Comparison of ENCODE assay signal across 8 mouse cellular contexts in the genomic region with DNA sequence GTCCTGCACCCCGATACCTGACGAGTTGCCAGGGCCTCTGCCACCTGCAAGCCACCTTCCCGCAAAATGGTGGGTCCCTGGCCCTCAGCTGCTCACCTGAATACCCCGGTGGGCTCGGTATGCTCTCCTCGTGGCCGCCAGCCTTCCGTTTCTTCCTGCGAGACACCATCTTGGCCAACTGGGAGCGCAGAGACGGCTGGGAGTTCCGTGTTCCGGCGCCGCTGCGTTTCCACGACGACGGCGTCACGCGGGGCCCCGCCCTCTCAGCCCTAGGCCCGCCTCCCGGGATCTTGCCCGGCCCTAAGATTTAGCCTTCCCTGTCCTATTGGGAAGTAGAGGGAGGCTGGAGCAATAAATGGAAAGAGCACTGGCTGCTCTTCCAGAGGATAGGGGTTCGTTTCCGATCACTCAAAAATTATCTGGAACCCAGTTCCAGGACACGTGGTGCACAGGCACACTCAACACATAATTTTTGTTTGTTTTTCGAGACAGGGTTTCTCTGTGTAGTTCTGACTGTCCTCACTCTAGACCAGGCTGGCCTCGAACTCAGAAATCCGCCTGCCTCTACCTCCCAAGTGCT. TPM values are rescaled to one million over a fixed set of nuclear protein-coding genes. Genes with fewer than 3 reads are reported as not detected.
A peak's percentile ranks its signal among the peaks of the same experiment; 100 is the strongest.
DNase-seq lines count a peak whose midpoint lies in the region; ATAC-seq lines count a peak whose summit lies in the region.

Rrp7a (minus strand) TSS at position 236 of the 580 bp plus-strand sequence.

- H3K27ac ChIP-seq in heart, embryonic 13.5 days (replicated peaks): peak within 1 kb of the TSS; percentile 68
- peak within 1 kb of the TSS; percentile 71 for H3K27ac ChIP-seq in liver, embryonic 12.5 days
- peak within 1 kb of the TSS; percentile 81 for H3K27ac ChIP-seq in stomach, embryonic 15.5 days

- H3K4me3 ChIP-seq in heart, embryonic 13.5 days: peak within 1 kb of the TSS; percentile 75
- peak within 1 kb of the TSS; percentile 85 for H3K4me3 ChIP-seq in liver, embryonic 12.5 days
- H3K4me3 ChIP-seq in stomach, embryonic 15.5 days (replicated peaks): peak within 1 kb of the TSS; percentile 99

- 9% methylated on average over 32 of the region's 32 CpGs for WGBS in heart, embryonic 13.5 days
- WGBS in liver, embryonic 12.5 days (ENCODE audit: insufficient replicate concordance): 3% methylated on average over 32 of the region's 32 CpGs
- 8% methylated on average over 32 of the region's 32 CpGs for WGBS in stomach, embryonic 15.5 days

- ATAC-seq in erythroid progenitor cell, adult 5-6 weeks (replicated peaks; ENCODE audit: low FRiP score, poor library complexity, severe bottlenecking): peak; percentile 97
- peak; percentile 70 for ATAC-seq in heart, embryonic 13.5 days (ENCODE audit: extremely low read depth, insufficient number of reproducible peaks, low FRiP score, low TSS enrichment)
- peak; percentile 88 for ATAC-seq in liver, embryonic 12.5 days
- peak; percentile 93 for ATAC-seq in stomach, embryonic 15.5 days (ENCODE audit: insufficient read depth, low FRiP score, low read depth)

- H3K36me3 ChIP-seq in heart, embryonic 13.5 days: peaks cover 59% of the 10 kb centered on the region
- H3K36me3 ChIP-seq in liver, embryonic 12.5 days: peaks cover 60% of the 10 kb centered on the region
- peaks cover 32% of the 10 kb centered on the region for H3K36me3 ChIP-seq in stomach, embryonic 15.5 days

- H3K4me2 ChIP-seq in heart, embryonic 13.5 days: peak within 1 kb of the TSS; percentile 80
- H3K4me2 ChIP-seq in liver, embryonic 12.5 days: peak within 1 kb of the TSS; percentile 90
- H3K4me2 ChIP-seq in stomach, embryonic 15.5 days: peak within 1 kb of the TSS; percentile 75

- H3K9me3 ChIP-seq in heart, embryonic 13.5 days: no peaks in the 10 kb centered on the region
- H3K9me3 ChIP-seq in liver, embryonic 12.5 days (replicated peaks): no peaks in the 10 kb centered on the region
- no peaks in the 10 kb centered on the region for H3K9me3 ChIP-seq in stomach, embryonic 15.5 days

- no peaks in the 10 kb centered on the region for H3K27me3 ChIP-seq in heart, embryonic 13.5 days (replicated peaks)
- no peaks in the 10 kb centered on the region for H3K27me3 ChIP-seq in liver, embryonic 12.5 days (replicated peaks)
- H3K27me3 ChIP-seq in stomach, embryonic 15.5 days (replicated peaks): no peaks in the 10 kb centered on the region

- H3K4me1 ChIP-seq in heart, embryonic 13.5 days: peaks cover 15% of the 10 kb centered on the region
- H3K4me1 ChIP-seq in liver, embryonic 12.5 days: peaks cover 17% of the 10 kb centered on the region
- H3K4me1 ChIP-seq in stomach, embryonic 15.5 days: peaks cover 7% of the 10 kb centered on the region; the same call in 1 of the 2 replicates

- H3K9ac ChIP-seq in heart, embryonic 13.5 days: peak within 1 kb of the TSS; percentile 84
- H3K9ac ChIP-seq in liver, embryonic 12.5 days: peak within 1 kb of the TSS; percentile 78
- H3K9ac ChIP-seq in stomach, embryonic 15.5 days: peak within 1 kb of the TSS; percentile 65

- peak; percentile 85 for DNase-seq in CD4-positive helper T cell, adult 2 months (ENCODE audit: low read depth, low spot score)
- DNase-seq in brain, embryonic 18.5 days (ENCODE audit: low read depth, low spot score): peak; percentile 74
- DNase-seq in kidney, postnatal 10 days: peak; percentile 96
- DNase-seq in natural killer cell, adult 2 months (ENCODE audit: low spot score in 2 of 2): peak; percentile 69 to 71

RNA-seq across cellular contexts. Expression of gene Rrp7a, which starts in this region (rescaled TPM):
- 12.6 and 16.9 TPM in 2 replicates for total RNA-seq in erythroid progenitor cell, adult 5-6 weeks (2015; ENCODE audit: low replicate concordance)
- 12.3 and 31.9 TPM in 2 replicates for total RNA-seq in erythroid progenitor cell, adult 5-6 weeks (2017; ENCODE audit: low replicate concordance)
- 41.1 and 45.9 TPM in 2 replicates for polyA plus RNA-seq in heart, embryonic 13.5 days (2015; fragmentation: Nextera tagmentation; extraction: Ambion mirVana)
- polyA plus RNA-seq in liver, embryonic 12.5 days (2016; fragmentation: Nextera tagmentation; extraction: Ambion mirVana): 36.5 and 42.3 TPM in 2 replicates
- polyA plus RNA-seq in stomach, embryonic 15.5 days (2015; fragmentation: Nextera tagmentation; extraction: Ambion mirVana): 56.0 and 59.8 TPM in 2 replicates

Comparison
In these comparisons a context has a peak if more than half of its experiments do, and no peak if none do; other contexts are left out.
1. Peak in every context shown above with its lines: DNase-seq, ATAC-seq, H3K4me3 ChIP-seq and H3K27ac ChIP-seq.